Mouse (Mus musculus): ENCODE data around the gene Atpif1. TPM values are rescaled to one million over a fixed set of nuclear protein-coding genes. Genes with fewer than 3 reads are reported as not detected.

Gene Atpif1
- total and polyA plus RNA-seq, 2 experiments, result 25.9 to 87.1 TPM

DNA sequence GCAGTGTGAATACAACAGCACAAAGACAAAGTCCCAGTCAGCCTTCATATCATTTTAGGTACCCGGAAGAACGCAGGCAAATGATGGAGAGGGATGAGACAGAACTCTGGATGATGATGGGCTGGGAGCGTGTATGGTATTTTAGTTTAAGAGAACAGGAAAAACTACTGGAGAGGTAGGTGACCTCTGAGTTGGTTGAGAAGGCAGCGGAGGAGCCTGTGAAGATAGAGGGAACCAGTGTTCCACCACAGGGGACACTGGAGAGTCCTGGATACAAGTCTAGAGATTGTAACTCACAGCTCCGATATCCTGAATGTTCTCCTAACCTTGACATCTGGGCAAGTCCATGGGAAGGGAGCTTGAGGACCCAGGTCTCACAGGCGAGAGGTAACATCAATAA lies 27.2 kb downstream of the Atpif1 start:
- H3K27ac ChIP-seq (replicated peaks; ENCODE audit: insufficient read depth, low read depth, low read length), result no peak overlapping the region
- peaks cover 32% of the 10 kb centered on the region; the same call in 1 of the 2 replicates for H3K79me2 ChIP-seq (ENCODE audit: control insufficient read depth, insufficient read depth, low read length)
- 96% methylated on average over 6 of the region's 6 CpGs for WGBS
- DNase-seq (ENCODE audit: extremely low read depth, low read depth, low spot score), result no peak
- peaks cover 2% of the 10 kb centered on the region; the same call in 1 of the 2 replicates for H3K36me3 ChIP-seq (ENCODE audit: control insufficient read depth, insufficient read depth, low read length)
- TF ChIP-seq POLR2A (IDR thresholded peaks at IDR 0.05; ENCODE audit: extremely low read depth, insufficient read depth, low read length), result no peak
- TF ChIP-seq CTCF (IDR thresholded peaks at IDR 0.05; ENCODE audit: low read depth, low read length), result no peak
- no peak overlapping the region for H3K9ac ChIP-seq (ENCODE audit: low read depth, low read length)
- no peaks in the 10 kb centered on the region for H3K27me3 ChIP-seq (ENCODE audit: control insufficient read depth, insufficient read depth, low read length)
- peaks cover 4% of the 10 kb centered on the region for H3K4me1 ChIP-seq (ENCODE audit: control insufficient read depth, insufficient read depth, low read length)
- no peak overlapping the region for H3K4me3 ChIP-seq (ENCODE audit: insufficient read depth, low read depth, low read length)

DNA sequence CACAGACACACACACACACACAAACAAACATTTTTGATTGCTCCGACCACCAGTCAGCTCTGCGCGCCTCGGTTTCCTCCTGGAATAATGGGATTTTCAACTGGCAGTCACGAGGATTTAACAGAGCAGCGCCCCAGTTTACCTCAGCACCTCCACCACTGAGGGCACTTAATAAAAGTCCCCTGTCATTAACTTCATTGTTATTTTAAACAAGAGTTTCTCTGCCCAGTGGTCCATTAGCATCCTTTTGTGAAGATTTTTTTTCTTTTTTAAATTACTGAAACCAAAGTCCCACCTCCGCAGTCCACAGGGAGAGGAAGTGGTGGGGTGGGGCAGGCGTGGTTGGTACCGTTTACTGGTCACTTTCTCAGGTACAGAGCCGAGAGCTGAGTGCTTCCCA lies 27.7 kb downstream of the Atpif1 start:
- Histone ChIP-seq H3K36me3 (ENCODE audit: control insufficient read depth, insufficient read depth, low read length) (peaks cover 2% of the 10 kb centered on the region; the same call in 1 of the 2 replicates), H3K27me3 (ENCODE audit: control insufficient read depth, insufficient read depth, low read length) (no peaks in the 10 kb centered on the region), H3K4me1 (ENCODE audit: control insufficient read depth, insufficient read depth, low read length) (peaks cover 4% of the 10 kb centered on the region), H3K4me3 (ENCODE audit: insufficient read depth, low read depth, low read length) (no peak overlapping the region), H3K9ac (ENCODE audit: low read depth, low read length) (no peak overlapping the region), H3K79me2 (ENCODE audit: control insufficient read depth, insufficient read depth, low read length) (peaks cover 32% of the 10 kb centered on the region; the same call in 1 of the 2 replicates), H3K27ac (replicated peaks; ENCODE audit: insufficient read depth, low read depth, low read length) (no peak overlapping the region)
- DNase-seq (ENCODE audit: extremely low read depth, low read depth, low spot score), result no peak
- WGBS, result 87% methylated on average over 10 of the region's 10 CpGs
- no peak for TF ChIP-seq CTCF (IDR thresholded peaks at IDR 0.05; ENCODE audit: low read depth, low read length)
- TF ChIP-seq POLR2A (IDR thresholded peaks at IDR 0.05; ENCODE audit: extremely low read depth, insufficient read depth, low read length), result no peak

DNA sequence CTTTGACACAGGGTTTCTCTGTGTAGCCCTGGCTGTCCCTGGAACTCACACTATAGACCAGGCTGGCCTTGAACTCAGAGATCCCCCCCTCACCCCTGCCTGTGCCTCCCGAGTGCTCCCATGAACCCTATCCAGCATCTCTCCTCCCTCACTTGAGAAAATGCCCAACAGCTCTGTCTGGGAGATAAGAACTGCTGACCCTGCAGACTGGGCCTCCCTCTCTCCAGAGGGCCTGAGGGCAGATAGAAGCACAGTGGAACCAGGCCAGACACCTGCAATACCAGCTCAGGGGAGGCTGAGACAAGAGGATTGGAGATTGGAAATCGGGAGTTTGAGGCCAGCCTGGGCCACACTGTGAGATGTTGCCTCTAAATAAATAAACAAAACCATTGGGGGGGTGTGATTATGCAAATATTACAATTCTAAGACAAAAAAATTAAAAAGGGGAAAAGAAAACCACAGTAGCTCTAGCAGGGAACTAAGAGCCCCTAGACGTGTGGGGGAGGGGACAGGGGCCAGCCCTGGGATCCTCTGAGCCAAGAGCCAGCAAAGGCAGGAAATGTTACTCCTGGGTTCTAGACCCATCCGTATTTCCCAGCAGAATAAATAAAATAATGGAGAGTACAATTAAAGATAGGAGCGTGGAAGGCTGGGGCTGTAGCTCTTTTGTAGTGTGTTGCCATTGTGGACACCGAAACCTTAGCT lies 28.3 kb downstream of the Atpif1 start:
- no peak overlapping the region for H3K4me3 ChIP-seq (ENCODE audit: insufficient read depth, low read depth, low read length)
- peaks cover 4% of the 10 kb centered on the region for H3K4me1 ChIP-seq (ENCODE audit: control insufficient read depth, insufficient read depth, low read length)
- H3K79me2 ChIP-seq (ENCODE audit: control insufficient read depth, insufficient read depth, low read length), result peaks cover 32% of the 10 kb centered on the region; the same call in 1 of the 2 replicates
- no peak overlapping the region for H3K9ac ChIP-seq (ENCODE audit: low read depth, low read length)
- no peak for DNase-seq (ENCODE audit: extremely low read depth, low read depth, low spot score)
- peaks cover 2% of the 10 kb centered on the region; the same call in 1 of the 2 replicates for H3K36me3 ChIP-seq (ENCODE audit: control insufficient read depth, insufficient read depth, low read length)
- H3K27me3 ChIP-seq (ENCODE audit: control insufficient read depth, insufficient read depth, low read length), result no peaks in the 10 kb centered on the region
- WGBS, result 70% methylated on average over 6 of the region's 6 CpGs
- H3K27ac ChIP-seq (replicated peaks; ENCODE audit: insufficient read depth, low read depth, low read length), result no peak overlapping the region
- TF ChIP-seq POLR2A (IDR thresholded peaks at IDR 0.05; ENCODE audit: extremely low read depth, insufficient read depth, low read length) (no peak), CTCF (IDR thresholded peaks at IDR 0.05; ENCODE audit: low read depth, low read length) (no peak)

- TF ChIP-seq CTCF (IDR thresholded peaks at IDR 0.05; ENCODE audit: low read depth, low read length) (no peak), POLR2A (IDR thresholded peaks at IDR 0.05; ENCODE audit: extremely low read depth, insufficient read depth, low read length) (no peak)
- no peaks in the 10 kb centered on the region; the same call in none of the 2 replicates for H3K4me1 ChIP-seq (ENCODE audit: control insufficient read depth, insufficient read depth, low read length)
- 87% methylated on average over 11 of the region's 11 CpGs for WGBS
- H3K27me3 ChIP-seq (ENCODE audit: control insufficient read depth, insufficient read depth, low read length), result no peaks in the 10 kb centered on the region
- H3K4me3 ChIP-seq (ENCODE audit: insufficient read depth, low read depth, low read length), result no peak overlapping the region
- peaks cover 11% of the 10 kb centered on the region; the same call in 1 of the 2 replicates for H3K36me3 ChIP-seq (ENCODE audit: control insufficient read depth, insufficient read depth, low read length)
- H3K79me2 ChIP-seq (ENCODE audit: control insufficient read depth, insufficient read depth, low read length), result peaks cover 18% of the 10 kb centered on the region; the same call in 1 of the 2 replicates
- no peak overlapping the region for H3K27ac ChIP-seq (replicated peaks; ENCODE audit: insufficient read depth, low read depth, low read length)
- no peak overlapping the region for H3K9ac ChIP-seq (ENCODE audit: low read depth, low read length)
- DNase-seq (ENCODE audit: extremely low read depth, low read depth, low spot score), result no peak
Observed at GRCm38 (mm10) chr4:132503344-132503743, 30.1 kb downstream of the Atpif1 start.

GRCm38 (mm10) chr4:132501639-132502038 lies 31.8 kb downstream of the Atpif1 start:
- Histone ChIP-seq H3K27ac (replicated peaks; ENCODE audit: insufficient read depth, low read depth, low read length) (no peak overlapping the region), H3K36me3 (ENCODE audit: control insufficient read depth, insufficient read depth, low read length) (peaks cover 19% of the 10 kb centered on the region; the same call in 1 of the 2 replicates), H3K79me2 (ENCODE audit: control insufficient read depth, insufficient read depth, low read length) (peaks cover 9% of the 10 kb centered on the region; the same call in 1 of the 2 replicates), H3K4me1 (ENCODE audit: control insufficient read depth, insufficient read depth, low read length) (no peaks in the 10 kb centered on the region; the same call in 1 of the 2 replicates), H3K9ac (ENCODE audit: low read depth, low read length) (no peak overlapping the region), H3K4me3 (ENCODE audit: insufficient read depth, low read depth, low read length) (no peak overlapping the region), H3K27me3 (ENCODE audit: control insufficient read depth, insufficient read depth, low read length) (no peaks in the 10 kb centered on the region)
- 97% methylated on average over 6 of the region's 6 CpGs for WGBS
- DNase-seq (ENCODE audit: extremely low read depth, low read depth, low spot score), result no peak
- no peak for TF ChIP-seq POLR2A (IDR thresholded peaks at IDR 0.05; ENCODE audit: extremely low read depth, insufficient read depth, low read length)
- no peak for TF ChIP-seq CTCF (IDR thresholded peaks at IDR 0.05; ENCODE audit: low read depth, low read length)
